Mouse (Mus musculus): ENCODE results near the gene Ccl1. TPM values are rescaled to one million over a fixed set of nuclear protein-coding genes. Genes with fewer than 3 reads are reported as not detected.

The Ccl1 gene
- total RNA-seq, 2 experiments from 2014 or later = not detected

Other genes starting within 250 kb of the Ccl1 start
- 1 to 10 TPM; 3.8 to 4.1 TPM for gene Ccl11, start 247.9 kb downstream of the Ccl1 start, total RNA-seq (2021)
- gene Ccl12, start 203.8 kb downstream of the Ccl1 start, total RNA-seq (2021) = under 1 TPM in 1 of 2 experiments, not detected in 1; 0.84 TPM
- 1 to 10 TPM; 1.3 to 1.4 TPM for gene Ccl8, start 190.5 kb downstream of the Ccl1 start, total RNA-seq (2021)
- under 1 TPM; 0.20 to 0.31 TPM for gene Tmem132e, start 83.2 kb upstream of the Ccl1 start, total RNA-seq (2021)